In genomic region chr14:34819919-34820652, GRCm38 (mm10) we compare ENCODE assay signal across 9 mouse cellular contexts. TPM values are rescaled to one million over a fixed set of nuclear protein-coding genes. Genes with fewer than 3 reads are reported as not detected.
DNase-seq lines count a peak whose midpoint lies in the region; ATAC-seq and TF ChIP-seq lines count a peak whose summit lies in the region.
"Had no signal": no experiment of that assay in that cellular context is flagged by ENCODE, and none has a peak within 500 bp of the region (broad histone marks: within the 10 kb centered on the region; RNA-seq: fewer than 3 reads in every experiment).

Grid1 (plus strand) TSS chr14:34820108.

- H3K9me3 ChIP-seq in hindbrain, embryonic 10.5 days = no peaks in the 10 kb centered on the region
- no peaks in the 10 kb centered on the region for H3K9me3 ChIP-seq in midbrain, postnatal 0 days (ENCODE audit: low read length)

- TF ChIP-seq POLR2A in thymus, adult 2 months (IDR thresholded peaks at IDR 0.05; ENCODE audit: control insufficient read depth, extremely low read depth, insufficient read depth, low read length, poor library complexity) = no peak

- H3K27me3 ChIP-seq in thymus, adult 2 months (ENCODE audit: control insufficient read depth, insufficient read depth, low read length) = peaks cover 31% of the 10 kb centered on the region
- peaks cover 94% of the 10 kb centered on the region for H3K27me3 ChIP-seq in hindbrain, embryonic 10.5 days (ENCODE audit: insufficient read depth, poor library complexity, severe bottlenecking)
- H3K27me3 ChIP-seq in midbrain, postnatal 0 days (ENCODE audit: insufficient read depth, low read length) = peaks cover 19% of the 10 kb centered on the region

- peak within 1 kb of the TSS; percentile 82 for H3K4me2 ChIP-seq in midbrain, postnatal 0 days (ENCODE audit: low read depth, low read length, poor library complexity, severe bottlenecking)

- no peak for TF ChIP-seq CTCF in thymus, adult 2 months (IDR thresholded peaks at IDR 0.05; ENCODE audit: borderline replicate concordance, control insufficient read depth, extremely low read depth, insufficient read depth, low read length, poor library complexity)
- no peak for TF ChIP-seq CTCF in midbrain, postnatal 0 days (IDR thresholded peaks at IDR 0.05)

- no peaks in the 10 kb centered on the region for H3K36me3 ChIP-seq in thymus, adult 2 months (ENCODE audit: control insufficient read depth, insufficient read depth, low read length)
- H3K36me3 ChIP-seq in hindbrain, embryonic 10.5 days = no peaks in the 10 kb centered on the region
- H3K36me3 ChIP-seq in midbrain, postnatal 0 days (ENCODE audit: insufficient read depth, low read length) = no peaks in the 10 kb centered on the region

- 4% methylated on average over 85 of the region's 96 CpGs for WGBS in thymus, adult 2 months
- under 1% methylated on average over 96 of the region's 96 CpGs for WGBS in hindbrain, embryonic 10.5 days
- WGBS in midbrain, postnatal 0 days = 1% methylated on average over 56 of the region's 96 CpGs

- peak; percentile 56 to 66 for DNase-seq in cerebellum, postnatal 10 days
- DNase-seq in thymus, adult 2 months = peak; percentile 6
- no peak for DNase-seq in thymus, postnatal 36 days
- DNase-seq in hindbrain, embryonic 10.5 days (ENCODE audit: low spot score) = peak; percentile 55
- peak; percentile 40 to 52 for DNase-seq in left cerebral cortex, adult 8-10 months (ENCODE audit: low spot score in 2 of 2)
- DNase-seq in midbrain, postnatal 0 days (ENCODE audit: low spot score) = peak; percentile 16
- no peak for DNase-seq in c-Kit-positive CD71-positive TER-119-positive erythroid progenitor cells, embryonic 14.5 days (ENCODE audit: low spot score)

- H3K27ac ChIP-seq in thymus, adult 2 months (ENCODE audit: control insufficient read depth, insufficient read depth, low read length) = no peak within 1 kb of the TSS
- peak within 1 kb of the TSS; percentile 82 for H3K27ac ChIP-seq in hindbrain, embryonic 10.5 days
- H3K27ac ChIP-seq in midbrain, postnatal 0 days (ENCODE audit: low read depth, low read length) = peak within 1 kb of the TSS; percentile 83

- no peak for ATAC-seq in cerebellum, adult (ENCODE audit: insufficient number of reproducible peaks, low FRiP score, low TSS enrichment)
- peak; percentile 52 for ATAC-seq in midbrain, postnatal 0 days (ENCODE audit: low FRiP score)

- no peak within 1 kb of the TSS for H3K4me3 ChIP-seq in thymus, adult 2 months (ENCODE audit: control insufficient read depth, insufficient read depth, low read length)
- peak within 1 kb of the TSS; percentile 70 for H3K4me3 ChIP-seq in hindbrain, embryonic 10.5 days
- peak within 1 kb of the TSS; percentile 85 for H3K4me3 ChIP-seq in midbrain, postnatal 0 days (ENCODE audit: low read depth, low read length)
- H3K4me3 ChIP-seq: erythroblast, embryonic 14.5 days had no signal

- H3K4me1 ChIP-seq in thymus, adult 2 months (replicated peaks; ENCODE audit: control insufficient read depth, insufficient read depth, low read length) = peaks cover 7% of the 10 kb centered on the region; the same call in 1 of the 2 replicates
- peaks cover 37% of the 10 kb centered on the region for H3K4me1 ChIP-seq in hindbrain, embryonic 10.5 days (replicated peaks)
- peaks cover 13% of the 10 kb centered on the region; the same call in 1 of the 2 replicates for H3K4me1 ChIP-seq in midbrain, postnatal 0 days (ENCODE audit: insufficient read depth, low read length)

- peak within 1 kb of the TSS; percentile 83 for H3K9ac ChIP-seq in midbrain, postnatal 0 days (replicated peaks; ENCODE audit: low read length, poor library complexity, severe bottlenecking)

RNA-seq across cellular contexts. Expression of gene Grid1, which starts in this region (rescaled TPM):
- 0.19 and 0.26 TPM in 2 replicates for polyA plus RNA-seq in thymus, adult 2 months (2012; rRNA removed)
- polyA plus RNA-seq in hindbrain, embryonic 10.5 days (2016; fragmentation: Nextera tagmentation; extraction: Ambion mirVana) = 0.10 and 0.42 TPM in 2 replicates
- total RNA-seq in left cerebral cortex, adult 8-10 months (2022) = 10 to 100 TPM; 50.4 to 57.7 (median 53.6) TPM
- total RNA-seq in midbrain, postnatal 0 days (2014; rRNA removed) = 37.2 and 39.4 TPM in 2 replicates
- 9.1 and 10.5 TPM in 2 replicates for polyA plus RNA-seq in midbrain, postnatal 0 days (2015; fragmentation: Nextera tagmentation; extraction: Ambion mirVana)
- polyA plus RNA-seq: erythroblast, embryonic 14.5 days had no signal

Comparison
In these comparisons a context has a peak if more than half of its experiments do, and no peak if none do; other contexts are left out.
1. Peak in DNase-seq in thymus, adult 2 months; RNA of the gene not detected or under 1 TPM.
2. Peak in DNase-seq, H3K4me3 ChIP-seq and H3K27ac ChIP-seq in hindbrain, embryonic 10.5 days; RNA of the gene not detected or under 1 TPM.
3. DNase-seq: peak in cerebellum, postnatal 10 days (2 of 2), left cerebral cortex, adult 8-10 months (2 of 2) and midbrain, postnatal 0 days (single experiment); none in thymus, postnatal 36 days (0 of 2) and c-Kit-positive CD71-positive TER-119-positive erythroid progenitor cells, embryonic 14.5 days (single experiment).